Mouse (Mus musculus) left cerebral cortex, postnatal 14 days (tissue): ENCODE data around the gene Pde10a. TPM values are rescaled to one million over a fixed set of nuclear protein-coding genes. Genes with fewer than 3 reads are reported as not detected.

Experiments used
- DNase-seq, 2 experiments: peaks; one replicate each; pipeline ENCODE4 v3.0.0; 2021 to 2022; ENCODE audit warnings: low spot score in 2 of 2, mixed read lengths in 1 of 2
- intact Hi-C: fragments of 180-260 bp; cut with DNase I; formaldehyde crosslinking; loops from one replicate; pipeline ENCODE4 v1.15.1; 2025
- total RNA-seq, 2 experiments: library from RNA; stranded (reverse); gene quantifications; 2 replicates each; pipeline ENCODE4 v1.2.3; 2021

Pde10a gene
- total RNA-seq, 2 experiments from 2014 or later, result 54.4 to 81.4 TPM

- intact Hi-C loops, result no loop called here
Measured at GRCm38 (mm10) chr17:8856430-8857371, 331.5 kb downstream of the Pde10a start.

GRCm38 (mm10) chr17:8858636-8859421, 333.7 kb downstream of the Pde10a start:
- DNase-seq, result peak; percentile 85 to 93
- intact Hi-C loops, result no loop called here

More at GRCm38 (mm10) chr17:8856430-8857371, 331.5 kb downstream of the Pde10a start:
- no peak for DNase-seq

- intact Hi-C loops, result no loop called here
- no peak for DNase-seq
Measured at GRCm38 (mm10) chr17:8859489-8859888, 334.3 kb downstream of the Pde10a start.

DNA sequence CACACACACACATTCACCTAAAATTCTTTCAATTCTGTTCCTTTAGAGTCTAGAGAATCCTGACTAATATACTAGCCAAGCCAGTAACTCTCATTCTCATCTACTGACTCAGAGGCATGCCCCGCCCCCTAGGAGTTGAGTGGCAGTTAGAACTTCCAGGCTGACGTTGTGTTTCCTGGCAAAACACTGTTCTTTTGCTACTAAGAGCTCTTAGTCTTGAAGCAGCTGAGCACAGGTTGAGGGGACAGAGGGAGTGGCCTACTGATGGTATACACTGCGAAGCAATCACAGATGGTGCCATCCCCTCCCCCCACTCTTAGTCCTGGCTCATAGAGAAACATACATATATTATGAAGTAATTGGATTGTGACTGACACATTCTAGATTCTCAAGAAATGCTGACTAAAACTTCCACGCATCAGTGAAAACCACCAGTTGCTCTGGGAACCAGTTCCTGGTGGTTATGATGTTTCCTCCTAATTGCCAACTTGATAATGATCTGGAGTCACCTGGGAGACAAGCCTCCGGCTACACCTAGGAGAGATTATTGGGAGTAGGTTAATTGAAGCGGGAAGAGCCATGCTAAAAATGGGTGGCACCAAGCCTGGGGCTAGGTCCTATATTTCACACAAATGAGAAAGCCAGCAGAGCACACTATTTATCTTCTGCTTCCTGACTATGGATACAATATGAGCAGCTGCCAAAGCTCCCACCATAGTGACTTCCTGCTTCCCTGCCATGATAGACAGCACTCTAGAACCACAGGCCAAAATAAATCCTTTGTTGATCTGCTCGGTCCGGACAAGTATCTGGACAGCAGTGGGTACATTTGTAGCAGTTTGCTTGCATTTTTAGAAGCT, 339.7 kb downstream of the Pde10a start:
- intact Hi-C loops, result no loop called here
- peak in 1 of 2 experiments; percentile 34 for DNase-seq

DNA sequence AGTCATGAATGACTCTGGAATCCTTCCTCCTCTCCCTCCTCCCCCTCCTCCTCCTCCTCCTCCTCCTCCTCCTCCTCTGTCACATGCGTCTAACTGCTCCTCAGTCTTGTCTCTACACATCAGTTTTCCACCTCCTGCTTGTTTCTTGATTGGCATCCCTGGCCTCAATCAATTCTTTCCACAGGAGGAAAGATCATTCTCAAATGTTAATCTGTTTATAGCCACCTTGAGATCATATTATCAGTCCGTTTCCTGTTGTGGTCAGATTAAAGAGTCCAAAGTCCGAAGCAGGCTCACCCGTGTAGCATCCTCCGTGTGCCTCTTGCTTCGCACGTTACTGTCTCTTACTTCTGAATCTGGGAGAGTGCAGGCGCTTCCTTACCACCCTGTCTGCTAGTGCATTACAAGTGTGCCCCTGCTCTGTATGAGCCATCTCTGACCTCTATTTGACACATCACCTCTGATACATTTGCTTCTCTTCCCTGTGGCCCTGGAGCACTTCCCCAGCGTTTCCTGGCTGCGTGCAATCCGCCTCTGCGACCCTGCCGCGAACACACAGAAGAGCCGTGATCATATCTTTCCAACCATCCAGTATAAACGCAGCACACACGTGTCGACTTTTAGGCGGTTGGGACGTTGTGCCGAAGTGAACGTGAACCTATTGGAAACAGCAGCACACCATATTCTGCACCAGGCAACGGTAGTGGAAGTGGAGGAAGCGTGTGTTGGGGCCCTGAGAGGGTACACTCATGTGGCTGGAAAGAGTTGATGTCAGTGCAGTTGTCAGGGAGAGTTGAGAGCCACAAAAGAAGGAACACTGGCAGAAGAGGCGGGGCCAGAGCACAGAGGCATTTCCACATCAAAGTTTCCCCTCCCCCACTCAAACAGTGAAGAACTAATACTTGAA, 342.4 kb downstream of the Pde10a start:
- DNase-seq, result no peak
- intact Hi-C loops, result no loop called here

- intact Hi-C loops, result no loop called here
- no peak for DNase-seq
Measured at GRCm38 (mm10) chr17:8869287-8869686, 344.1 kb downstream of the Pde10a start.

GRCm38 (mm10) chr17:8870848-8871247, 345.7 kb downstream of the Pde10a start:
- intact Hi-C loops, result no loop called here

GRCm38 (mm10) chr17:8871396-8871795, 346.2 kb downstream of the Pde10a start:
- intact Hi-C loops, result no loop called here
- DNase-seq, result no peak

More at GRCm38 (mm10) chr17:8870848-8871247, 345.7 kb downstream of the Pde10a start:
- DNase-seq, result no peak

- no peak for DNase-seq
- intact Hi-C loops, result no loop called here
Measured at GRCm38 (mm10) chr17:8871997-8872593, 346.9 kb downstream of the Pde10a start.

DNA sequence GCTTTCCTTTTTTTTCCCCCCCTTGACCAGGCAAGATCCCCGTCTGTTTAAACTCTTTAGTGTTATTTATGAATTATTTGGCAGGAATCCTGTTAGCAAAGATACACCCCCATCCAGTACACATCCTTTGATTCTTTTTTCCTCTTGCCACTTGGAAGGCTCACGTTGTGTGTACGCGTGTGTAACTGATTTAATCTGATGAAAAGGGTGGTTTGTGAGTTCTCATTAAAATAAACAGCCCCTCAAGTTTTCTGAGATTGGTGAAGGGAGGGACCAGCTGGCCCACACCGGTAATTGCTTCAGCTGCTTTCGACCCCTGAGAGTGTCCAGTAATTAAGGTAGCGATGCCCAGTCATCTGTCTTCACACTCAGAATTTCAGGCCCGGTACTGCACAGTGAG, 347.4 kb downstream of the Pde10a start:
- intact Hi-C loops, result no loop called here
- no peak for DNase-seq

- intact Hi-C loops, result no loop called here
- DNase-seq, result no peak
Measured at GRCm38 (mm10) chr17:8878056-8878455, 352.9 kb downstream of the Pde10a start.

- DNase-seq, result no peak
- intact Hi-C loops, result no loop called here
Measured at GRCm38 (mm10) chr17:8881711-8882110, 356.5 kb downstream of the Pde10a start.

GRCm38 (mm10) chr17:8884691-8885090, 359.5 kb downstream of the Pde10a start:
- DNase-seq, result no peak
- intact Hi-C loops, result no loop called here

GRCm38 (mm10) chr17:8885830-8886229, 360.7 kb downstream of the Pde10a start:
- DNase-seq, result no peak
- intact Hi-C loops, result no loop called here

- intact Hi-C loops, result no loop called here
Measured at GRCm38 (mm10) chr17:8888105-8888504, 362.9 kb downstream of the Pde10a start.

DNA sequence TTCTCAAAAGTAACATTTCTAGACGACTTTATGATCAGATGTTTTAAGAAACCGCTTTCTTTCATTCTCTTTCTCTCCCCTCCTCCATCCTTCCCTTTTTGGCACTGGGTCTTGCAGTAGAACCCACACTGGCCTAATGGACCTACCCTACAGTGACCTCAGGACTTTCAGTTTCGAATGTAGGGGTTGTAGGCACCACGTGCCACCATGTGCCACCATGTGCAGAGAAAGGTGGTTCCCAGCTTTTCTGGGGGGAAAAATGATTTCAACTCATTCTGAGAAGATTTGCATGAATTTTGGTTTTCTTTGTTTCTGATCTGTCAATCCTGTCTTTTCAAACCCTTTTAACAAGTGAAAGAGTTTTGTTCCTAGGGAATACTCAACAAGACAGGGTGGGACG, 363.5 kb downstream of the Pde10a start:
- DNase-seq, result no peak
- intact Hi-C loops, result no loop called here

More at GRCm38 (mm10) chr17:8888105-8888504, 362.9 kb downstream of the Pde10a start:
- no peak for DNase-seq

DNA sequence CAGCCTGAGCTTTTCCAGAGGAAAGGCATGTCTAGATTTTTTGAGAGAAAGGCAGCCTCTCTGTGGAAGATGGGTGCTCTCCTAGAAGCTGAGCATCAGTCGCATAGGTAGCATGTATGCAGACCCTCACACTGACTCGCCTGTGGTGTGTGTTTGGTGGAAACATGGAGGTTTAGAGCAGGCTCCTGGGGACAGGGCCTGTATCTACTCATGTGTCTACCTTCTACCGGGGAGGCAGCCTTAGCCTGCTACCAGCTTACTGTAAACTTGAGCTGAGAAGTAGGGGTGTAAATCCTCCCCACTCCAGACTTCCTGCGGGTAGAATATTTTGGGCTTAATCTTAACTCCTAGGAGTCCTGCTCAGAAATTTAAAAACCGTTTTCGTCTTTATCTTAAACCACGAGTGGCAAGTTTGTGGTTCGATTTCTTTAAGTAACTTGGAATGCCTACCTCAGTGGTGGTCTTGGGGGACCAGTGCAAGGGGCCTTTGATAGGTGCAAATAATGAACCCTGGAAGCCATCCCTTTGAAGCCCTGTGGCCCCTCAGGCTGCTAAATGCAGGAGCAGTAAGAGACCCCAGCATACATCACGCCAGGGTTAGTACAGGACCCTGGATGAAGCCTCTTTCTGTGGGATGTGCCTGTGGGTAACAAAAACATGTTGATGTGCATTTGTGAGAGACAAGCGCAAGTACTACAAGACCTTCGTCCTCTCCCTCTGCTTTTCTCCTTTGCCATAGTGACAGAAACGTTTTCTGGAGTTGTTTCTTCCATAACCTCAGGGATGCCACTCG, 367.2 kb downstream of the Pde10a start:
- no peak for DNase-seq
- intact Hi-C loops, result no loop called here
